ENCODE assay signal across 8 mouse cellular contexts in the genomic region with DNA sequence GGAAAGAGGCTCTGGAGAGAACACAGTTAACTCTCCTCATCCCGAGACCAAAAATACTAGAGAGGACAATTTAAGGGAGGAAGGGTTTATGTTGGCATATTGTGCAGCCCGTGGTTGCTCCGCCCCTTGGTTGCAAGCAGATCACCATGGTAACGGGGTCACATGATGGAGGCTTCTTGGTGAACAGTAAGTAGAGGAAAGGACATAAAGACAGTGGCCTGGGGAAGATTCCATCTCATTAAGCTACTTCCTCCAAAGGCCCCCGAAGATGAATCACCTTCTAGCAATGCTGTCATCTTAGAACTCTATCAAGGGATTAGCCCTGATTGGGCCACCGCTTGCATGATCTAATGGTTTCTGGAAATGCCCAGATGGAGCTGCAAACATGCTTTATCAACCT. TPM values are rescaled to one million over a fixed set of nuclear protein-coding genes. Genes with fewer than 3 reads are reported as not detected.
A peak's percentile ranks its signal among the peaks of the same experiment; 100 is the strongest.
DNase-seq lines count a peak whose midpoint lies in the region; ATAC-seq and TF ChIP-seq lines count a peak whose summit lies in the region.

No protein-coding gene starts in this region.

- no peaks in the 10 kb centered on the region for H3K9me3 ChIP-seq in midbrain, embryonic 14.5 days (ENCODE audit: control insufficient read depth, low read length)
- no peaks in the 10 kb centered on the region for H3K9me3 ChIP-seq in midbrain, embryonic 13.5 days
- no peaks in the 10 kb centered on the region for H3K9me3 ChIP-seq in midbrain, embryonic 10.5 days (replicated peaks)

- no peak overlapping the region for H3K27ac ChIP-seq in midbrain, embryonic 14.5 days (replicated peaks; ENCODE audit: low read depth, low read length)
- no peak overlapping the region for H3K27ac ChIP-seq in midbrain, embryonic 13.5 days
- H3K27ac ChIP-seq in liver, adult 2 months (replicated peaks; ENCODE audit: insufficient read depth, low read depth, low read length), result peak overlapping the region; percentile 48
- H3K27ac ChIP-seq in midbrain, embryonic 10.5 days (replicated peaks), result no peak overlapping the region

- ATAC-seq in midbrain, embryonic 14.5 days (ENCODE audit: low FRiP score, low TSS enrichment), result no peak
- ATAC-seq in midbrain, embryonic 13.5 days, result no peak

- no peaks in the 10 kb centered on the region for H3K79me2 ChIP-seq in liver, adult 2 months (ENCODE audit: control insufficient read depth, insufficient read depth, low read length)

- H3K4me2 ChIP-seq in midbrain, embryonic 14.5 days (ENCODE audit: low read length), result no peak overlapping the region
- H3K4me2 ChIP-seq in midbrain, embryonic 13.5 days (replicated peaks), result no peak overlapping the region

- H3K27me3 ChIP-seq in midbrain, embryonic 14.5 days (ENCODE audit: control insufficient read depth, insufficient read depth, low read length), result no peaks in the 10 kb centered on the region
- no peaks in the 10 kb centered on the region for H3K27me3 ChIP-seq in midbrain, embryonic 13.5 days
- H3K27me3 ChIP-seq in liver, adult 2 months (ENCODE audit: control insufficient read depth, insufficient read depth, low read length), result no peaks in the 10 kb centered on the region
- H3K27me3 ChIP-seq in midbrain, embryonic 10.5 days (ENCODE audit: low read depth, poor library complexity, severe bottlenecking), result no peaks in the 10 kb centered on the region

- no peaks in the 10 kb centered on the region for H3K4me1 ChIP-seq in midbrain, embryonic 14.5 days (ENCODE audit: control insufficient read depth, insufficient read depth, low read length)
- no peaks in the 10 kb centered on the region for H3K4me1 ChIP-seq in midbrain, embryonic 13.5 days (replicated peaks)
- peaks cover 6% of the 10 kb centered on the region; the same call in 1 of the 2 replicates for H3K4me1 ChIP-seq in liver, adult 2 months (ENCODE audit: control insufficient read depth, insufficient read depth, low read length)
- peaks cover 4% of the 10 kb centered on the region; the same call in 1 of the 2 replicates for H3K4me1 ChIP-seq in midbrain, embryonic 10.5 days

- DNase-seq in adrenal gland, postnatal 10 days, result peak; percentile 63
- no peak for DNase-seq in adrenal gland, postnatal 4 days (ENCODE audit: low spot score in 2 of 2)
- DNase-seq in midbrain, embryonic 14.5 days, result peak; percentile 39
- DNase-seq in liver, adult 2 months (ENCODE audit: extremely low read depth, low read depth, low spot score), result peak; percentile 29
- peak; percentile 71 for DNase-seq in thymus, postnatal 0 days (ENCODE audit: low spot score)
- DNase-seq in urinary bladder, postnatal 10 days (ENCODE audit: low spot score), result no peak
- no peak for DNase-seq in midbrain, embryonic 10.5 days (ENCODE audit: low spot score)

- no peak for TF ChIP-seq CTCF in liver, adult 2 months (IDR thresholded peaks at IDR 0.05; ENCODE audit: low read depth, low read length)

- H3K36me3 ChIP-seq in midbrain, embryonic 14.5 days (ENCODE audit: control insufficient read depth, insufficient read depth, low read length), result no peaks in the 10 kb centered on the region
- H3K36me3 ChIP-seq in midbrain, embryonic 13.5 days, result no peaks in the 10 kb centered on the region
- H3K36me3 ChIP-seq in liver, adult 2 months (ENCODE audit: control insufficient read depth, insufficient read depth, low read length), result no peaks in the 10 kb centered on the region
- H3K36me3 ChIP-seq in midbrain, embryonic 10.5 days, result no peaks in the 10 kb centered on the region

- no peak overlapping the region for H3K9ac ChIP-seq in midbrain, embryonic 14.5 days (replicated peaks; ENCODE audit: low read length)
- H3K9ac ChIP-seq in midbrain, embryonic 13.5 days (replicated peaks), result no peak overlapping the region
- no peak overlapping the region for H3K9ac ChIP-seq in liver, adult 2 months (ENCODE audit: low read depth, low read length)

- TF ChIP-seq POLR2A in liver, adult 2 months (IDR thresholded peaks at IDR 0.05; ENCODE audit: extremely low read depth, insufficient read depth, low read length), result no peak

- no peak overlapping the region for H3K4me3 ChIP-seq in midbrain, embryonic 14.5 days (replicated peaks; ENCODE audit: low read depth, low read length)
- no peak overlapping the region for H3K4me3 ChIP-seq in midbrain, embryonic 13.5 days (replicated peaks)
- no peak overlapping the region for H3K4me3 ChIP-seq in liver, adult 2 months (ENCODE audit: insufficient read depth, low read depth, low read length)
- no peak overlapping the region for H3K4me3 ChIP-seq in midbrain, embryonic 10.5 days

- WGBS in midbrain, embryonic 14.5 days, result 61% methylated on average over 6 of the region's 6 CpGs
- 63% methylated on average over 6 of the region's 6 CpGs for WGBS in midbrain, embryonic 13.5 days
- 64% methylated on average over 6 of the region's 6 CpGs for WGBS in liver, adult 2 months
- WGBS in midbrain, embryonic 10.5 days, result 78% methylated on average over 6 of the region's 6 CpGs

RNA-seq across cellular contexts. Expression of gene Igfbp7, which starts 35.1 kb away (rescaled TPM):
- 100 to 1,000 TPM; 664 to 746 TPM for total RNA-seq in adrenal gland, postnatal 10 days (2021)
- 100 to 1,000 TPM; 742 to 760 TPM for total RNA-seq in adrenal gland, postnatal 4 days (2021)
- polyA plus RNA-seq in midbrain, embryonic 14.5 days (2014; fragmentation: Nextera tagmentation; extraction: Ambion mirVana), result 56.3 and 60.7 TPM in 2 replicates
- polyA plus RNA-seq in midbrain, embryonic 13.5 days (2015; fragmentation: Nextera tagmentation; extraction: Ambion mirVana), result 48.8 and 55.3 TPM in 2 replicates
- 69.7 and 96.6 TPM in 2 replicates for total RNA-seq in liver, adult 2 months (2014; rRNA removed)
- 336 and 387 TPM in 2 replicates for polyA plus RNA-seq in liver, adult 2 months (2012; rRNA removed)
- 64.2 and 64.3 TPM in 2 replicates for polyA plus RNA-seq in thymus, postnatal 0 days (2015; fragmentation: Nextera tagmentation; extraction: Ambion mirVana)
- 10.4 and 16.3 TPM in 2 replicates for polyA plus RNA-seq in midbrain, embryonic 10.5 days (2016; fragmentation: Nextera tagmentation; extraction: Ambion mirVana)

Comparison
In these comparisons a context has a peak if more than half of its experiments do, and no peak if none do; other contexts are left out.
1. DNase-seq: peak in adrenal gland, postnatal 10 days (single experiment), midbrain, embryonic 14.5 days (single experiment), liver, adult 2 months (single experiment) and thymus, postnatal 0 days (single experiment); none in adrenal gland, postnatal 4 days (0 of 2), urinary bladder, postnatal 10 days (single experiment) and midbrain, embryonic 10.5 days (single experiment).